Mouse (Mus musculus) liver, embryonic 12.5 days (tissue): ENCODE measurements around the gene Gm4559. TPM values are rescaled to one million over a fixed set of nuclear protein-coding genes. Genes with fewer than 3 reads are reported as not detected.
"Not testable (repeated sequence)": the region's sequence is repeated elsewhere in the genome, so short reads cannot be mapped to it uniquely, and the experiment has no call there.

Experiments
- ATAC-seq: fragments of 200-750 bp; cut with Nextera tagmentation; 2 replicates; pipeline ENCODE4 v1.8.0; 2017; ENCODE audit warnings: moderate number of reproducible peaks, mild to moderate bottlenecking, moderate library complexity
- H3K27ac ChIP-seq: fragments of 300-500 bp; sonication (generic); 2 replicates; pipeline ENCODE4 v1.5.1; 2016; ENCODE audit warnings: mild to moderate bottlenecking
- H3K27me3 ChIP-seq: fragments of 300-500 bp; sonication (generic); replicated peaks from 2 replicates; pipeline ENCODE4 v1.6.1; 2016; ENCODE audit warnings: mild to moderate bottlenecking, moderate library complexity
- H3K36me3 ChIP-seq: fragments of 300-500 bp; sonication (generic); 2 replicates; pipeline ENCODE4 v1.6.1; 2016; ENCODE audit warnings: mild to moderate bottlenecking, moderate library complexity
- H3K4me1 ChIP-seq: fragments of 300-500 bp; sonication (generic); 2 replicates; pipeline ENCODE4 v1.6.1; 2016
- H3K4me2 ChIP-seq: fragments of 300-500 bp; sonication (generic); 2 replicates; pipeline ENCODE4 v1.6.1; 2016; ENCODE audit warnings: mild to moderate bottlenecking, moderate library complexity
- H3K4me3 ChIP-seq: fragments of 300-500 bp; sonication (generic); 2 replicates; pipeline ENCODE4 v1.5.1; 2016; ENCODE audit warnings: mild to moderate bottlenecking, moderate library complexity
- H3K9ac ChIP-seq: fragments of 300-500 bp; sonication (generic); 2 replicates; pipeline ENCODE4 v1.6.1; 2016; ENCODE audit warnings: mild to moderate bottlenecking, moderate library complexity
- H3K9me3 ChIP-seq: fragments of 300-500 bp; sonication (generic); replicated peaks from 2 replicates; pipeline ENCODE4 v1.6.1; 2016; ENCODE audit warnings: mild to moderate bottlenecking, moderate library complexity
- WGBS: fragments of 180-500 bp; shearing (Covaris S2); methylation state at CpG from one replicate; pipeline ENCODE4 v1.1.7; 2016; ENCODE audit not compliant: insufficient replicate concordance; 5-methylcytosine and 5-hydroxymethylcytosine counted together
- polyA plus RNA-seq: library from polyadenylated mRNA; unstranded; fragments of >200 nt; fragmentation: Nextera tagmentation; extraction: Ambion mirVana; gene quantifications from 2 replicates; pipeline ENCODE4 v1.2.1, GENCODE M21; 2016

Gene Gm4559
- polyA plus RNA-seq, result not detected in 2 replicates

DNA sequence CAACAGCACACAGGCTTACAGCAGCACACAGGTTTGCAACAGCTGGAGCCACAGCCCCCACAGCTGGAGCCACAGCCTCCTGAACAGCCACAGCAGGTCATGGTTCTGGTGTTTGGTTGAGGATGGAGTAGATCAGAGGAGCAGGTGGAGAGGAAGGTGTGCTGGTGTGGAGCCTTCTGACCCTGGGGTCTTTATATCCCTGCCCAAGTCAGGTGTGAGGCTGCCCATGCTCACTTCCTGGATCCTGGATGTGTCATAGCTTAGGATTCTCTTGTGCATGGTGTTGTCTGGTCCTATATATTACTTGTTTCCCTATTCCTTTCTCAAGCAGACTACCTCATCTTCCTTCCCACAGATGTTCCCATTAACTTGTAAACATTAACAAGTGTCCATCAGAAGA lies at the start of gene Gm4559:
Gene Gm4559 (minus strand): TSS at position 101 of the 400 bp plus-strand sequence.
- H3K9ac ChIP-seq, H3K4me1 ChIP-seq, H3K27me3 ChIP-seq, H3K4me2 ChIP-seq, H3K9me3 ChIP-seq, ATAC-seq, H3K27ac ChIP-seq, H3K36me3 ChIP-seq, H3K4me3 ChIP-seq: not testable (repeated sequence)

DNA sequence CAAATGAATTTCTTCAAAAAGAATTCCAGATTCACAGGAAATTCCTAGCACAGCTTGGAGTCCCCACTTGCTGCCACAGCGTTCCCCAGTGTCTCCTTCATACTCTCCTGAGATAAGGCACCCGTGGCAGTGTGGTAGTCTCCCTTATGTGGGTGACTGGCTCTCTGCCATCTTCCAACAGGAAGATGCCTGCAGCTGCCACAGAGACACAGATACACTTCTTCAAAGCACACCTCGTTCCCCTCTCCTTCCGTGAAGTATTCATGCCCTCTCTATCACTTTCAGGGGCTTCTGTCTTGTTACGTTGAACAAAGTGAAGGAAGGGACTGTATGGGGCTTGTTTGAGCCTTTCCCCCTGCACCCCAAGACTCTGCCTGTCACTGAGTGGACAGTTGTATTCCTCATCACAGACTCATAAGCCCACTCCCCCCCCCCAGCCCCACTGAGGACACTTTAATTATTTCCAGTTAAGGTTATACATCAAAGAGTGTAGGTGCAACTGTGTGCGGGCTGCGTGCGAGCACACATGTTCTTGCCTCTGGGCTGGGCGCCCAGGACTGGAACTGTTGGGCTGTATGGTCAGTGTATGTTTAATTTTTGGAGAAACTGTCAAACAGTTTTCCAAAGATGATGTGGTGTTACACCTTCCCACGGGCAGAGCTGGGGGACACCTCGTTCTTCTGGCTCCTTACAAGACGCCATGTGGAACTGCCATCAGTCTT lies 49.4 kb upstream of the Gm4559 start:
- H3K4me1 ChIP-seq, result peaks cover 8% of the 10 kb centered on the region; the same call in 1 of the 2 replicates
- no peak overlapping the region for H3K9ac ChIP-seq
- ATAC-seq, result no peak

DNA sequence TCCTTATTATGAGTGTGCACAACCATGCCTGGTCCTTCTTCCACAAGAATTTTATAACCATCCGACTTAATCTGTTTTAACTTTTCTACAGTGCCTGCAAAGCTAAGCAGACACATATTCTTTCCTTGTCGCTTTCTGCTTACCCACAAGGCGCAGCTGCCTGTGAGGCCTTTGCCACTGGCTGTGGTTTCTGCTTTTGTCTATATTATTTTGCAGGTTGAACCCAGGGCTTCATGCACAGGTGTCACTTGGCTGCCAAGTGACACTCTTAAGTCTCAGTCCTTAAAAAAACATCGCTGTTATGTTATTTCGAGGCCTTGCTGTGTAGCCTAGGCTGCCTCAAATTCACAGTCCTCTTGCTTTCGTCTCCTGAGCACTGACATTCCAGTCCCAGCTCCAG lies 48.5 kb upstream of the Gm4559 start:
- no peak overlapping the region for H3K27ac ChIP-seq
- H3K4me3 ChIP-seq, result no peak overlapping the region
- H3K4me2 ChIP-seq, result no peak overlapping the region
- H3K4me1 ChIP-seq, result peaks cover 15% of the 10 kb centered on the region
- H3K9me3 ChIP-seq, result no peaks in the 10 kb centered on the region
- 82% methylated on average over 6 of the region's 6 CpGs for WGBS
- H3K9ac ChIP-seq, result no peak overlapping the region
- ATAC-seq, result no peak
- H3K36me3 ChIP-seq, result no peaks in the 10 kb centered on the region
- peaks cover 12% of the 10 kb centered on the region; the same call in 1 of the 2 replicates for H3K27me3 ChIP-seq

More for the DNA sequence above, 49.4 kb upstream of the Gm4559 start:
- H3K4me3 ChIP-seq, result no peak overlapping the region
- H3K27me3 ChIP-seq, result peaks cover 10% of the 10 kb centered on the region; the same call in 1 of the 2 replicates
- 78% methylated on average over 12 of the region's 12 CpGs for WGBS
- no peak overlapping the region for H3K27ac ChIP-seq
- H3K9me3 ChIP-seq, result no peaks in the 10 kb centered on the region
- no peaks in the 10 kb centered on the region for H3K36me3 ChIP-seq
- no peak overlapping the region for H3K4me2 ChIP-seq

DNA sequence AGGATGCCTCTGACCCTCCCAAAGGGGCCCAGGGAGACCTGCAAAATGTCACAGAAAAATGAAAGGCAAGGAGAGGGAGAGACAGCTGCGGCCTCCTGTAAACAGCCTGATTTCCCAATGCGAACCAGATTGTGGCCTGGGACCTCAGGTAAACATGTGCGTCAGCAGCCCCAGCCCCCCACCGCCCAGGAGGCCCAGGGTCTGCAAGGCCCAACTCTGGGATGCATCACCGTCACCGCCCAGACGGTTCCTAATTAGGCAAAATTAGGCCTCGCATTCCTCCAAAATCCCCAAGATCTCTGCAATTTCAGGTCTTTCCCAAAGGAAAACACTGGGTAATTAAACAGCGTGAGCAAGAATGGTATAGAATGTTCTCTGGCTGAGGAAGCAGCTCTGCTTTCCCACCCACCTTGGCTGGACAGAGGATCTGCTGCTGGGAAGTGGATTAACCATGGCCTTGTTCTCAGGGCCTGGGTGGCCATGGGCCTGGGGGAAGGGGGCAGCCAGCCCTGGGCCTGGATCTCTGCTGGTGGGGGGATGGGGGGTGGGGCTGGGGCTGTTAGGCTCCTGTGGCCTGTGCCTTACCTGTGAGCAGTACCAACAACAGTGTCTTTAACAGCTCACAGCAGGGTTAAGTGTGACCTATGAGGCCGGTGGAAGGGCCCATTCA lies 47.6 kb upstream of the Gm4559 start:
- not testable (repeated sequence) for H3K9me3 ChIP-seq, H3K36me3 ChIP-seq, ATAC-seq, H3K9ac ChIP-seq, H3K4me2 ChIP-seq, H3K4me3 ChIP-seq, H3K27ac ChIP-seq
- Histone ChIP-seq H3K27me3 (peaks cover 12% of the 10 kb centered on the region; the same call in 1 of the 2 replicates), H3K4me1 (peaks cover 24% of the 10 kb centered on the region)
- WGBS, result 74% methylated on average over 5 of the region's 10 CpGs

DNA sequence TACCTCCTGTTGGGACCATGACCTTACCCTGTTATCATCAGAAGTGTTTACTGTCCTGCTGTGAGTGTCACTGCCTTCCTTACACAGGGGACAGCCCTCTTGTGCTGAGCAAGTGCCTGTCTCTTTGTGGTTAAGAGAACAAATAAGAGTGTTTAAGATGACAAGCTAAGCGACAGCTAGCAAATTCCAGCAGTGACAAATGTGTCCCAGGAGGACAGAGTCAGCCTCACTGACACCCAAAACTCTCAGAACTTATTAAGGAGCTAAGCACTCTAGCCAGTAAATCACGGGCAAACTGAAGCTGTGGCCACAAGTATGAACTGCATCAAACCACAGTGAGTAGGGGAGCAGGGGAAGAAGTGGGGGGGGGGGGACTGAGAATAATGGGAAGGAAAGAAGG lies 46.7 kb upstream of the Gm4559 start:
- Histone ChIP-seq H3K4me1 (peaks cover 26% of the 10 kb centered on the region), H3K9ac (no peak overlapping the region), H3K27me3 (peaks cover 12% of the 10 kb centered on the region; the same call in 1 of the 2 replicates), H3K36me3 (no peaks in the 10 kb centered on the region), H3K4me3 (no peak overlapping the region), H3K4me2 (no peak overlapping the region), H3K27ac (no peak overlapping the region), H3K9me3 (no peaks in the 10 kb centered on the region)
- 29% methylated on average over 2 of the region's 2 CpGs for WGBS
- ATAC-seq, result no peak

DNA sequence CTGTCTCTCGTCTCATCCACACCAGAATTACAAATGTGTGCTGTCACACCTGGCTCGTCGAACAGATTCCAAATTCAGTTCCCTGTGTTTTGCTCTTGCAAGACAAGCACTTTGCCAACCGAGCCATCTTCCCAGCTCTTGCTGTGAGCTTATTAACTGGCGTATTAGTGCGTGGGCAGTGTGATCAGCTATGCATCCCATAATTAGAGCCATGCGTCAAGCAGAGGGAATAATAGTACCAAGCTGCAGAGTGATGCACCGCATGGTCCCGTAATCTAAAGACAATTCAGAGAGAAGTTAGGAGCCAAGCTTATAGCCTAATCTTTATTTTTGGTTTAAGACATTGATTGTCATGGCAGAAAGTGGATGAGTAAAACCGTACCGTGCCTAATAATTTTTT lies 45.0 kb upstream of the Gm4559 start:
- peaks cover 26% of the 10 kb centered on the region for H3K4me1 ChIP-seq
- H3K36me3 ChIP-seq, result no peaks in the 10 kb centered on the region
- no peak overlapping the region for H3K27ac ChIP-seq
- H3K4me2 ChIP-seq, result no peak overlapping the region
- H3K27me3 ChIP-seq, result peaks cover 20% of the 10 kb centered on the region
- WGBS, result 85% methylated on average over 11 of the region's 11 CpGs
- no peaks in the 10 kb centered on the region for H3K9me3 ChIP-seq
- no peak overlapping the region for H3K4me3 ChIP-seq
- no peak overlapping the region for H3K9ac ChIP-seq
- no peak for ATAC-seq

DNA sequence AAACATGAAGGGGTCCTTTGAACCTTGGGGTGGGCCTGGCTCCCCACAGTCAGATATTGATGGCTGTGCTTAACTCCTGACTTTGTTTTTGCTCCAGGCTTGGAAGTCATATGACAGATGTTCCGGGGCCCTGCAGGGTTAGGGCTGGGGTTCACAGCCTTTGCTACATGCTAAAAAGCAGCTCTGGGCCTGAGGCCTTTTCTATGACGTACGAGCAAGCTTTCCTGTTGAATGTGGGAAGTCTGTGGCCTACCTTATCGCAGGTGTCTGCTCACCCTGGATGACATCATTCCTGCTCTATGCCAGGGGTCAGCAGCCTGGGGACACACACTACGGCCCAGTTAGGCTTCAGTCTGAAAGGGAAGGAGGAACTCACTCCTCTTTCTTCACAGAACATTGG lies 43.1 kb upstream of the Gm4559 start:
- no peak for ATAC-seq

DNA sequence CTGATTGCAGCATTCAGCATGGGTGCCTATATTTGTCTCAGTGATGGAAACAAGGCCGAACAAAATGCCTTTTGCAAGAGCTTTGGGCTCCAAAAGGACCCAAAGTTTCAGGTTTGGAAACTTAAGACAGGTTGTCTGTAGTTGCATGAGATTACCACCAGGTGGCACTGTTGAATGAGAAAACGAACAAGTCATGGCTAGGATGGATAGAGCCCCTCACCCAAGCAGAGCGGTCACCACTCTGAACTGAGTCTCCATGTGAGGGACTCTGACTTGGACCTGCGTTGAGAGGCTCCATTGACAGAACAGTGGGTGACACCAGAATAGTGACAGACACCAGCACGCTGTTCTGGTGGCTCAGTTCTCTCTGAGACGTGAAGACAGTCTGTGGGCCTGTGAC lies 42.4 kb upstream of the Gm4559 start:
- 42% methylated on average over 6 of the region's 6 CpGs for WGBS
- Histone ChIP-seq H3K4me2 (no peak overlapping the region), H3K27me3 (peaks cover 27% of the 10 kb centered on the region), H3K27ac (no peak overlapping the region), H3K9me3 (no peaks in the 10 kb centered on the region), H3K4me3 (no peak overlapping the region), H3K9ac (no peak overlapping the region), H3K4me1 (peaks cover 26% of the 10 kb centered on the region), H3K36me3 (no peaks in the 10 kb centered on the region)
- ATAC-seq, result no peak; the same call in 1 of the 2 replicates

More for the DNA sequence above, 43.1 kb upstream of the Gm4559 start:
- Histone ChIP-seq H3K4me1 (peaks cover 26% of the 10 kb centered on the region), H3K4me3 (no peak overlapping the region), H3K4me2 (no peak overlapping the region), H3K36me3 (no peaks in the 10 kb centered on the region), H3K9me3 (no peaks in the 10 kb centered on the region), H3K27ac (no peak overlapping the region), H3K27me3 (peaks cover 27% of the 10 kb centered on the region), H3K9ac (no peak overlapping the region)
- WGBS, result 69% methylated on average over 5 of the region's 5 CpGs

DNA sequence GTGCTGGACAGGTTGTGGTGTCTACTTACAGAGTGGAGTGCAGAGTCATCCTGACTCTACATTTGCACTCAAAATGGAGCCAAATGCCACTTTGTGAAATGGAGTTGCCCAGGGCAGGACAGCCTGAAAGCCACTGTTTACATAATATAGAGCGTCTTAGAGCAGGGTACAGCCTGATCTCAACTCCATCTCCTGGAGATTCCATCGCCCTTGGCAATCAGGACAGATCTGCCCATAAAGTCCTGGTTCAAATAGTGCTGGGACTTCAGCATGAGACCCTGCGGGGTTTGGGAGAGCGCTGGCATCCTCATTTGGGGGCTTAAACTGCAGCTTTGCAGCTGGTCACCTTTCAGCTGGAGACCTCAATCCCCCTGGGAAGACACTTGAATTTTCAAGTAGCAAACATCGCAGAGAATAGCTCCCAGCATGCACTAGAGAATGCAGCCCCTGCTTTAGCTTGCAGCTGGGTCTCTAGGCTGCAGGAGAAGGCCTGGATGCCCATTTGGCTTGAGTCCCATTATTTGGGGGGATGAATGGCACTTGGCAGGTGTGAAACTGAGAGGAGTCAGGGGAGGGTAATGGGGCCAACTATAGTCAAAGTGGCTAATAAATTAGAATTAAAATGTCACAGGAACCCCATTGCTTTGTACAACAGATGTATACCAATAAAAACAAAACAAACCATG lies 40.6 kb upstream of the Gm4559 start:
- no peak overlapping the region for H3K27ac ChIP-seq
- H3K4me2 ChIP-seq, result no peak overlapping the region
- H3K4me1 ChIP-seq, result peaks cover 18% of the 10 kb centered on the region
- no peak for ATAC-seq
- H3K4me3 ChIP-seq, result no peak overlapping the region
- no peak overlapping the region for H3K9ac ChIP-seq
- no peaks in the 10 kb centered on the region for H3K9me3 ChIP-seq
- no peaks in the 10 kb centered on the region for H3K36me3 ChIP-seq
- 59% methylated on average over 5 of the region's 5 CpGs for WGBS
- peaks cover 25% of the 10 kb centered on the region for H3K27me3 ChIP-seq

DNA sequence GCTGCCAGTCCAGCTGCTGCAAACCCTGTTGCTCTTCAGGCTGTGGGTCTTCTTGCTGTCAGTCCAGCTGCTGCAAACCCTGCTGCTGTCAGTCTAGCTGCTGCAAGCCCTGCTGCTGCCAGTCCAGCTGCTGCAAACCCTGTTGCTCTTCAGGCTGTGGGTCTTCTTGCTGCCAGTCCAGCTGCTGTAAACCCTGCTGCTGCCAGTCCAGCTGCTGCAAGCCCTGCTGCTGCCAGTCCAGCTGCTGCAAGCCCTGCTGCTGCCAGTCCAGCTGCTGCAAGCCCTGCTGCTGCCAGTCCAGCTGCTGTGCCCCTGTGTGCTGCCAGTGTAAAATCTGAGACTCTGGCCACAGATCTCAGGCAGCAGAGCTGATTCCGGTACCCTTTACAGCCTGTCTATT lies 29.8 kb upstream of the Gm4559 start:
- H3K4me2 ChIP-seq, H3K36me3 ChIP-seq, H3K4me3 ChIP-seq, H3K27ac ChIP-seq, H3K9ac ChIP-seq, H3K9me3 ChIP-seq, H3K4me1 ChIP-seq, ATAC-seq: not testable (repeated sequence)
- 85% methylated on average over 1 of the region's 1 CpGs for WGBS
- H3K27me3 ChIP-seq, result peaks cover 42% of the 10 kb centered on the region; the same call in 1 of the 2 replicates

DNA sequence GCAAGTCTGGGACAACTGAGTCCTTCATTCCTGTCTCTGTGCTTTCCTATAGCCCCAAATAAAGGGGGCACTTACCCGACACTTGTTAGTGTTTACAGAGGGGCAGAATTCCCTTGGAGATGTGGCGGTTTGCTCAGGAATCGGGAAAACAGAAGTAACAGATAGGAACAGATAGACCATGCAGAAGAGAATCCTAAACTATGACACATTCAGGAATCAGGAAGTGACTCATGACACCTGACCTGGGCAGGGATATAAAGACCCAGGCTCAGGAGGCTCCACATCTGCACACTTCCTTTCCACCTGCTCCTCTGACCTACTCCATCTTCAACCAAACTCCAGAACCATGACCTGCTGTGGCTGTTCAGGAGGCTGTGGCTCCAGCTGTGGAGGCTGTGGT lies 29.1 kb upstream of the Gm4559 start, which contains the start of gene Krtap5-4:
Gene Krtap5-4 (plus strand): TSS at position 301 of the 400 bp plus-strand sequence.
- WGBS, result 17% methylated on average over 3 of the region's 3 CpGs
- no peak for ATAC-seq

DNA sequence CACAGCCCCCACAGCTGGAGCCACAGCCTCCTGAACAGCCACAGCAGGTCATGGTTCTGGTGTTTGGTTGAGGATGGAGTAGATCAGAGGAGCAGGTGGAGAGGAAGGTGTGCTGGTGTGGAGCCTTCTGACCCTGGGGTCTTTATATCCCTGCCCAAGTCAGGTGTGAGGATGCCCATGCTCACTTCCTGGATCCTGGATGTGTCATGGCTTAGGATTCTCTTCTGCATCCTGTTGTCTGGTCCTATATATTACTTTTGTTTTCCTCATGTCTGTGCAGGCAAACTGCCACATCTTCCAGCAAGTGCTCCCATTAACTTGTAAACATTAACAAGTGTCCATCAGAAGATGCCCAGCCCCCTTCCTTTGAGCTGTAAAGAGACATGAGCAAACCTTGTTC lies 22.9 kb upstream of the Gm4559 start, which contains the start of gene Krtap5-1:
Gene Krtap5-1 (minus strand): TSS at position 101 of the 400 bp plus-strand sequence.
- not testable (repeated sequence) for H3K4me3 ChIP-seq, H3K4me1 ChIP-seq, H3K4me2 ChIP-seq, H3K27ac ChIP-seq, H3K9ac ChIP-seq, H3K36me3 ChIP-seq, ATAC-seq, H3K9me3 ChIP-seq
- H3K27me3 ChIP-seq, result peaks cover 20% of the 10 kb centered on the region; the same call in 1 of the 2 replicates

More for the DNA sequence above, 29.1 kb upstream of the Gm4559 start, which contains the start of gene Krtap5-4:
- H3K4me1 ChIP-seq, result no peaks in the 10 kb centered on the region
- peaks cover 45% of the 10 kb centered on the region; the same call in 1 of the 2 replicates for H3K27me3 ChIP-seq
- no peak within 1 kb of the TSS for H3K9ac ChIP-seq
- H3K4me3 ChIP-seq, result no peak within 1 kb of the TSS
- no peak within 1 kb of the TSS for H3K4me2 ChIP-seq
- no peaks in the 10 kb centered on the region for H3K36me3 ChIP-seq
- no peak within 1 kb of the TSS for H3K27ac ChIP-seq
- no peaks in the 10 kb centered on the region for H3K9me3 ChIP-seq
